Mouse (Mus musculus) hindbrain, embryonic 11.5 days (tissue): ENCODE measurements around the gene Rnf141. TPM values are rescaled to one million over a fixed set of nuclear protein-coding genes. Genes with fewer than 3 reads are reported as not detected.

Experiments used
- ATAC-seq: fragments of 200-750 bp; cut with Nextera tagmentation; 2 replicates; pipeline ENCODE4 v1.8.0; 2017; ENCODE audit warnings: mild to moderate bottlenecking, moderate TSS enrichment, moderate library complexity; ENCODE audit not compliant: low FRiP score
- DNase-seq: peaks from one replicate; pipeline ENCODE4 v3.0.0-alpha.2; 2015; ENCODE audit warnings: low spot score
- H3K27ac ChIP-seq: fragments of 300-500 bp; sonication (generic); 2 replicates; pipeline ENCODE4 v1.5.1; 2014; ENCODE audit warnings: mild to moderate bottlenecking, low read depth, low read length
- H3K27me3 ChIP-seq: fragments of 300-500 bp; sonication (generic); 2 replicates; pipeline ENCODE4 v1.6.1; 2014; ENCODE audit warnings: mild to moderate bottlenecking, low read length, moderate library complexity, mixed read lengths; ENCODE audit not compliant: control insufficient read depth, insufficient read depth
- H3K36me3 ChIP-seq: fragments of 300-500 bp; sonication (generic); 2 replicates; pipeline ENCODE4 v1.6.1; 2014; ENCODE audit warnings: mild to moderate bottlenecking, low read length, moderate library complexity, mixed read lengths; ENCODE audit not compliant: control insufficient read depth, insufficient read depth
- H3K4me1 ChIP-seq: fragments of 300-500 bp; sonication (generic); replicated peaks from 2 replicates; pipeline ENCODE4 v1.6.1; 2014; ENCODE audit warnings: low read length, mixed read lengths; ENCODE audit not compliant: control insufficient read depth, insufficient read depth
- H3K4me2 ChIP-seq: fragments of 300-500 bp; sonication (generic); replicated peaks from 2 replicates; pipeline ENCODE4 v1.6.1; 2014; ENCODE audit warnings: mild to moderate bottlenecking, low read depth, low read length
- H3K4me3 ChIP-seq: fragments of 300-500 bp; sonication (generic); 2 replicates; pipeline ENCODE4 v1.5.1; 2014; ENCODE audit warnings: low read depth, low read length
- H3K9ac ChIP-seq: fragments of 300-500 bp; sonication (generic); 2 replicates; pipeline ENCODE4 v1.6.1; 2014; ENCODE audit warnings: low read depth, low read length
- H3K9me3 ChIP-seq: fragments of 300-500 bp; sonication (generic); 2 replicates; pipeline ENCODE4 v1.6.1; 2016; ENCODE audit warnings: low read length; ENCODE audit not compliant: control insufficient read depth
- WGBS: fragments of 180-500 bp; shearing (Covaris S2); extraction: QIAGEN DNeasy Blood & Tissue Kit; methylation state at CpG from one replicate; pipeline ENCODE4 v1.1.7; 2014; 5-methylcytosine and 5-hydroxymethylcytosine counted together
- polyA plus RNA-seq: library from polyadenylated mRNA; unstranded; fragments of >200 nt; fragmentation: Nextera tagmentation; extraction: Ambion mirVana; gene quantifications from 2 replicates; pipeline ENCODE4 v1.2.1, GENCODE M21; 2014

The Rnf141 gene
- polyA plus RNA-seq, 1 experiment from 2014 or later = 28.2 TPM

DNA sequence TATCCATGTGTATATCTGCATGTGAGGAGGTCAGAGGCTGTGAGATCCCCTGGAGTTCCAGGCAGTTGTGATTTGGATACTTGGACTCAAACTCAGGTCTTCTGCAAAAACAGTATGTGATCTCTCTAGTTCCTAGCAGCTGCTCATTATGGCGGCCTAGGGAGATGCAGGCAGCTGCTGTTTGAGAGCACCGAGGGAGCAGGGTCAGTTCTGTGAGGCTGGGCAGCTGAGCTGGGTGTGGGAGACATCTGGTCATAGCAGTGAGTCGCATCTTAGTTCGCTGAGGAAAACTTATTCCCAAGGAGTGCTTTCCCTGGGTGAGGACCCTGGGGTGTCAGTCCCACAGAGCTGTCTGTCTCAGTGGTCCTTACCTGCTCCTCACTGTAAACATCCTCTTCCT, 49.5 kb downstream of the Rnf141 start:
- no peaks in the 10 kb centered on the region for H3K36me3 ChIP-seq
- H3K4me3 ChIP-seq = no peak overlapping the region
- DNase-seq = no peak
- H3K9me3 ChIP-seq = no peaks in the 10 kb centered on the region
- 73% methylated on average over 4 of the region's 4 CpGs for WGBS
- H3K4me2 ChIP-seq = no peak overlapping the region
- H3K9ac ChIP-seq = no peak overlapping the region
- no peak overlapping the region for H3K27ac ChIP-seq
- H3K4me1 ChIP-seq = no peaks in the 10 kb centered on the region
- ATAC-seq = no peak
- no peaks in the 10 kb centered on the region for H3K27me3 ChIP-seq

- H3K9me3 ChIP-seq = no peaks in the 10 kb centered on the region
- no peak overlapping the region for H3K9ac ChIP-seq
- DNase-seq (no peak), ATAC-seq (no peak)
- H3K36me3 ChIP-seq = no peaks in the 10 kb centered on the region
- no peaks in the 10 kb centered on the region for H3K4me1 ChIP-seq
- no peak overlapping the region for H3K4me3 ChIP-seq
- 93% methylated on average over 2 of the region's 2 CpGs for WGBS
- H3K27ac ChIP-seq = no peak overlapping the region
- H3K27me3 ChIP-seq = no peaks in the 10 kb centered on the region
- H3K4me2 ChIP-seq = no peak overlapping the region
Observed at GRCm38 (mm10) chr7:110792834-110793233, 51.4 kb downstream of the Rnf141 start.

DNA sequence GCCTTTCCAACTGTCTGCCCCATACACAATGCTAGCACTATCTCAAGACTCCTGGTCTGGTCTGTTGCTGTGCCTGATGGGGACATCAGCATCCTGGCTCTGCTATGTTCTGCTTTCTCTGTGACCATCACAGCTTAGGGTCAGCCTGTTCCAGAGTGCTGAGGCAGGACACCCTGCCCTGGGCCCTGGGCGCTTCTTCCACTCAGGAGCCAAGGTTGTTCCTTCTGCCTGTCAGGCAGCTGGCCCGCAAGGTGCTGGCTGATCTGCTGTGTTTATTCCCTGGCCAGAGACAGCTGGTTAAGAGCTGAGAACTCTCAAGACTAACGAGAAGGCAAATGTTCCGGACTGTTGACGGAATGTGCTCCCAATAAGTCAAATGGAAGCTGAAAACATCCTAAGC, 52.1 kb downstream of the Rnf141 start:
- no peaks in the 10 kb centered on the region for H3K9me3 ChIP-seq
- H3K36me3 ChIP-seq = no peaks in the 10 kb centered on the region
- DNase-seq = no peak
- no peak overlapping the region for H3K4me2 ChIP-seq
- WGBS = 93% methylated on average over 5 of the region's 5 CpGs
- H3K4me1 ChIP-seq = no peaks in the 10 kb centered on the region
- H3K27ac ChIP-seq = no peak overlapping the region
- no peak overlapping the region for H3K9ac ChIP-seq
- no peak for ATAC-seq
- H3K4me3 ChIP-seq = no peak overlapping the region
- no peaks in the 10 kb centered on the region for H3K27me3 ChIP-seq

- H3K4me2 ChIP-seq = no peak overlapping the region
- no peaks in the 10 kb centered on the region for H3K27me3 ChIP-seq
- 93% methylated on average over 8 of the region's 8 CpGs for WGBS
- no peak overlapping the region for H3K9ac ChIP-seq
- H3K36me3 ChIP-seq = no peaks in the 10 kb centered on the region
- no peak overlapping the region for H3K4me3 ChIP-seq
- DNase-seq = no peak
- H3K9me3 ChIP-seq = no peaks in the 10 kb centered on the region
- H3K27ac ChIP-seq = no peak overlapping the region
- ATAC-seq = no peak
- H3K4me1 ChIP-seq = no peaks in the 10 kb centered on the region
Observed at GRCm38 (mm10) chr7:110790878-110791277, 53.4 kb downstream of the Rnf141 start.

- no peak for ATAC-seq
Observed at GRCm38 (mm10) chr7:110787310-110787709, 56.9 kb downstream of the Rnf141 start.

GRCm38 (mm10) chr7:110785741-110786146, 58.5 kb downstream of the Rnf141 start:
- Histone ChIP-seq H3K4me1 (no peaks in the 10 kb centered on the region), H3K4me2 (no peak overlapping the region), H3K27ac (no peak overlapping the region), H3K36me3 (no peaks in the 10 kb centered on the region), H3K9me3 (no peaks in the 10 kb centered on the region), H3K27me3 (no peaks in the 10 kb centered on the region), H3K9ac (no peak overlapping the region), H3K4me3 (no peak overlapping the region)
- no peak for DNase-seq
- 56% methylated on average over 3 of the region's 3 CpGs for WGBS
- ATAC-seq = no peak

More at GRCm38 (mm10) chr7:110787310-110787709, 56.9 kb downstream of the Rnf141 start:
- no peak for DNase-seq
- H3K4me2 ChIP-seq = no peak overlapping the region
- no peak overlapping the region for H3K9ac ChIP-seq
- H3K9me3 ChIP-seq = no peaks in the 10 kb centered on the region
- no peaks in the 10 kb centered on the region for H3K36me3 ChIP-seq
- no peaks in the 10 kb centered on the region for H3K27me3 ChIP-seq
- no peaks in the 10 kb centered on the region for H3K4me1 ChIP-seq
- 90% methylated on average over 6 of the region's 6 CpGs for WGBS
- H3K4me3 ChIP-seq = no peak overlapping the region
- no peak overlapping the region for H3K27ac ChIP-seq

GRCm38 (mm10) chr7:110784965-110785364, 59.3 kb downstream of the Rnf141 start:
- no peaks in the 10 kb centered on the region for H3K4me1 ChIP-seq
- H3K4me2 ChIP-seq = no peak overlapping the region
- no peaks in the 10 kb centered on the region for H3K27me3 ChIP-seq
- H3K36me3 ChIP-seq = no peaks in the 10 kb centered on the region
- ATAC-seq (no peak), DNase-seq (no peak)
- no peak overlapping the region for H3K9ac ChIP-seq
- 72% methylated on average over 8 of the region's 8 CpGs for WGBS
- H3K9me3 ChIP-seq = no peaks in the 10 kb centered on the region
- H3K27ac ChIP-seq = no peak overlapping the region
- no peak overlapping the region for H3K4me3 ChIP-seq

DNA sequence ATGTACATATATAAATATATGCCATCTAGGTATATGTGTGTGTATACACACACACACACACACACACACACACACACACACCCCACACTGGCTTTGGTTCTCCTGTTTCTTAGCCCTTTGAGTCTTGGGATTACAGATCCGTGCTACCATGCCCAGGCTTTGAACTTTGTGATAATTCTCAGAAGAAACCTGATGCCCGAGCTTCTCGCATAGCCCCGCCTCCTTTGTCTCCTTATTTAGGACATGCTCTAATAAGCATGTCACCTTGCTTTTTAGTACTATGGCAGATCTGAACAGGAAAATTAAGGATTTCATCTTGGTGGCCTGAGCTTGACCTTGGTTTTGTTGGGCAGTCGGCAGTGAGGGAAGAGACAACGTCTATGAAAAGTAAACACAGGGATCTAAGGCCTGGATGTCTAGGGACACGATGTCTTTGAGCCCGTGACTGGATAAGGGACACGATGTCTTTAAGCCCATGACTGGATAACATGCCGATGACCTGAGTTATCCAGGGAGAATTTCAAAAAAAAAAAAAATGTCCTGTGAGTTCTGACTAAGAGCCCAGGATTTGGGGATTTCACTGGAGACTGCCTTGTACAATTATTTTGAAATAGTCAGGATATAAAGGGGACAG, 61.3 kb downstream of the Rnf141 start:
- Histone ChIP-seq H3K36me3 (no peaks in the 10 kb centered on the region), H3K4me1 (no peaks in the 10 kb centered on the region), H3K4me3 (no peak overlapping the region), H3K27me3 (no peaks in the 10 kb centered on the region), H3K4me2 (no peak overlapping the region), H3K9ac (no peak overlapping the region), H3K27ac (no peak overlapping the region), H3K9me3 (no peaks in the 10 kb centered on the region)
- ATAC-seq (no peak), DNase-seq (no peak)
- 50% methylated on average over 10 of the region's 10 CpGs for WGBS

GRCm38 (mm10) chr7:110782135-110782534, 62.1 kb downstream of the Rnf141 start:
- Histone ChIP-seq H3K27ac (no peak overlapping the region), H3K9ac (no peak overlapping the region), H3K27me3 (no peaks in the 10 kb centered on the region), H3K4me1 (no peaks in the 10 kb centered on the region), H3K4me3 (no peak overlapping the region), H3K9me3 (no peaks in the 10 kb centered on the region), H3K4me2 (no peak overlapping the region), H3K36me3 (no peaks in the 10 kb centered on the region)
- DNase-seq (no peak), ATAC-seq (no peak)
- WGBS = 78% methylated on average over 7 of the region's 7 CpGs
